Mouse (Mus musculus): ENCODE measurements at regions not wholly inside any gene's neighbourhood (a gene's known extent, or its start where the extent isn't known, plus 50 kb on each side); places are given as distances from the start of the nearest gene placed in this dataset.

DNA sequence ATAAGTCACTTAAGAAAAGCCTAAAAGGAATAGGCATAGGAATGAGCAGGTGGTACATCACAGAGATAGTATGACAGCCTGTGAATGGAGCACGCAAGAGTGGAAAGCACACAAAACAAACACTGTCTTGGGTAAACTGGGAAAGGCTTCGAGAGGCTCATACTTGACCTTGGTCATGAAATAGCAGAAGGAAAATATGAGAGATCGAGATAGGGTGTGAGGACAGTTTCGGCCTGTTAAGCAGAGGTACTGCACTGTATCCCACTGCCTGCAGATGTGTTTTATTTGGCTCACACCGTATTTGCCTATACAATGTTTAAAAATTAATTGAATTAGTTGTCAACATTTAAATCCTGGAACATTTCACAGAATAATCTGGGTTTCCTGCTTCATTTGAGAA, 596.2 kb upstream of the Slit2 start:
- TF ChIP-seq EP300 (optimal IDR thresholded peaks at IDR 0.05), result no peak
- TF ChIP-seq CTCF (IDR thresholded peaks at IDR 0.05; ENCODE audit: low read depth), result no peak
